Mouse (Mus musculus): ENCODE data around the gene Cdrt4. TPM values are rescaled to one million over a fixed set of nuclear protein-coding genes. Genes with fewer than 3 reads are reported as not detected.

Cdrt4 gene
- polyA plus RNA-seq, 1 experiment: not detected

DNA sequence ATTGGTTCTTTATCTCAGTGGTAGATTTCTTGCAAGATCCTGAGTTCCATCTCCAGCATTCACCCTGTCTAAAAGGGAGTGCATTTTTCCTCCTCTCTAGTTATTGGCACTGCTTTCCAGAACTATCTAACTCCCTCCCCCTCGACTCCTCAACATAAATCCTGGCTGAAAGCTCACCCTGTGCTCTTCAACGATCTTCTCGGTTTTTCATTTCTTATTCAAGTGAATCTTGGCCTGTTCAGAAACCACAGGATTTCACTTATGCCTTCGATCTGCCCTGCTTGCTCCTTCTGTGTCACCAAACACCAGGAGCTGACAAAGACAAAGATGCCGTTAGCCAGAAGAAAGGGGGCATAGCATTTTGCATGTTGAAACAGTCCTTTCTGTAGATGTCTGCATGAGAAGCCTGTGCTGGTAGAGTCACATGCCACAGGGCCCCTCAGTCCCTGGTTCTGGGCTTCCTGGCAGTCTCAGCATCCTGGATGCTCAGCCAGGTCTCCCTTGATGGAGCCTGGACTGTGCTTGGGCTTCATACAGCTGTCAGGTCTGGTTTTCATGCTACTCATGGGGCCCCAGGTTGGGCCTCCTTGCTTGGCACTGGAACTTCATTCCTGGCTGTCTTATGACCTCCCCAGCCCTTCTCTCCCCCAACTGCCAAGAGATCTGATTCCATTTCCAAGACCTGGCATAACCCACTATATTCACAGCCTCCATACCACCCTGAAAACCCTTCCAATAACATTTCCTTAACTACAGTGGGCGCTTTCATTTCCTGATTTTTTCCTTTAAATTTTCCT lies 30.8 kb upstream of the Cdrt4 start:
- TF ChIP-seq GATA1 (IDR thresholded peaks at IDR 0.05; ENCODE audit: low read length): no peak
- no peak for TF ChIP-seq TAL1 (IDR thresholded peaks at IDR 0.05; ENCODE audit: low read length)
- Histone ChIP-seq H3K36me3 (ENCODE audit: control insufficient read depth) (no peaks in the 10 kb centered on the region), H3K4me3 (replicated peaks) (no peak overlapping the region), H3K4me1 (ENCODE audit: control insufficient read depth) (peaks cover 3% of the 10 kb centered on the region), H3K9me3 (ENCODE audit: control insufficient read depth, low read length) (no peaks in the 10 kb centered on the region), H3K27me3 (ENCODE audit: control insufficient read depth) (no peaks in the 10 kb centered on the region; the same call in 1 of the 2 replicates)

GRCm38 (mm10) chr11:62920743-62921050 lies 30.3 kb upstream of the Cdrt4 start:
- Histone ChIP-seq H3K27me3 (ENCODE audit: control insufficient read depth) (no peaks in the 10 kb centered on the region; the same call in 1 of the 2 replicates), H3K4me1 (ENCODE audit: control insufficient read depth) (peaks cover 3% of the 10 kb centered on the region), H3K9me3 (ENCODE audit: control insufficient read depth, low read length) (no peaks in the 10 kb centered on the region), H3K36me3 (ENCODE audit: control insufficient read depth) (no peaks in the 10 kb centered on the region), H3K4me3 (replicated peaks) (no peak overlapping the region)
- TF ChIP-seq TAL1 (IDR thresholded peaks at IDR 0.05; ENCODE audit: low read length) (no peak), GATA1 (IDR thresholded peaks at IDR 0.05; ENCODE audit: low read length) (no peak)

GRCm38 (mm10) chr11:62921052-62921977 lies 29.7 kb upstream of the Cdrt4 start:
- H3K27me3 ChIP-seq (ENCODE audit: control insufficient read depth): no peaks in the 10 kb centered on the region; the same call in 1 of the 2 replicates
- peaks cover 3% of the 10 kb centered on the region for H3K4me1 ChIP-seq (ENCODE audit: control insufficient read depth)
- H3K9me3 ChIP-seq (ENCODE audit: control insufficient read depth, low read length): no peaks in the 10 kb centered on the region
- H3K4me3 ChIP-seq (replicated peaks): no peak overlapping the region
- TF ChIP-seq GATA1 (IDR thresholded peaks at IDR 0.05; ENCODE audit: low read length): no peak
- TF ChIP-seq TAL1 (IDR thresholded peaks at IDR 0.05; ENCODE audit: low read length): no peak
- no peaks in the 10 kb centered on the region for H3K36me3 ChIP-seq (ENCODE audit: control insufficient read depth)

- no peak overlapping the region for H3K4me3 ChIP-seq (replicated peaks)
- no peak for TF ChIP-seq TAL1 (IDR thresholded peaks at IDR 0.05; ENCODE audit: low read length)
- TF ChIP-seq GATA1 (IDR thresholded peaks at IDR 0.05; ENCODE audit: low read length): no peak
- no peaks in the 10 kb centered on the region; the same call in 1 of the 2 replicates for H3K27me3 ChIP-seq (ENCODE audit: control insufficient read depth)
- H3K9me3 ChIP-seq (ENCODE audit: control insufficient read depth, low read length): no peaks in the 10 kb centered on the region
- H3K36me3 ChIP-seq (ENCODE audit: control insufficient read depth): no peaks in the 10 kb centered on the region
- H3K4me1 ChIP-seq (ENCODE audit: control insufficient read depth): peaks cover 4% of the 10 kb centered on the region
Measured at GRCm38 (mm10) chr11:62924091-62924761, 26.8 kb upstream of the Cdrt4 start.

GRCm38 (mm10) chr11:62929799-62930198 lies 21.2 kb upstream of the Cdrt4 start:
- TF ChIP-seq TAL1 (IDR thresholded peaks at IDR 0.05; ENCODE audit: low read length): peak; percentile 52
- peak; percentile 37; the same call in 1 of the 2 replicates for TF ChIP-seq GATA1 (IDR thresholded peaks at IDR 0.05; ENCODE audit: low read length)
- no peak overlapping the region for H3K4me3 ChIP-seq (replicated peaks)
- H3K4me1 ChIP-seq (ENCODE audit: control insufficient read depth): peaks cover 19% of the 10 kb centered on the region
- no peaks in the 10 kb centered on the region for H3K27me3 ChIP-seq (ENCODE audit: control insufficient read depth)
- H3K36me3 ChIP-seq (ENCODE audit: control insufficient read depth): no peaks in the 10 kb centered on the region
- H3K9me3 ChIP-seq (ENCODE audit: control insufficient read depth, low read length): no peaks in the 10 kb centered on the region

DNA sequence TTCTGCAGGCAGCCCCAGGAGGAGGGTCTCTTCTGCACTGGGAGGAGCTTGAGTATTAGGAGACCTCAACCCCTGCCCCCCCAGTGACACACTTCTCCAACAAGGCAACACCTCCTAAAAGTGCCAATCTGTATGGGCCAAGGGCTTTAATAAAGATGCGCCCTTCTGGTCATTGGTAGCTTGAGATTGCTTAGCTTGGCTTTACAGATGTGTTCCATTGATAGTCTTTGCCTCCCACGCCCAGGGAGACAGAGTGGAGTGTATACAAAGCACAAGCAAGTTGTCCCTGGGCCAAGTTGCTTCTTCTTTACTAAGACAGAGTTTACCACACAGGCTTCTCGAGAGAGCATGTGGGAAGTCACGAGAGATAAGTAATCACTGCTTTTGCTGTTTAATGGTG lies 20.4 kb upstream of the Cdrt4 start:
- H3K27me3 ChIP-seq (ENCODE audit: control insufficient read depth): no peaks in the 10 kb centered on the region
- no peaks in the 10 kb centered on the region for H3K36me3 ChIP-seq (ENCODE audit: control insufficient read depth)
- TF ChIP-seq GATA1 (IDR thresholded peaks at IDR 0.05; ENCODE audit: low read length): no peak
- TF ChIP-seq TAL1 (IDR thresholded peaks at IDR 0.05; ENCODE audit: low read length): no peak
- H3K4me3 ChIP-seq (replicated peaks): no peak overlapping the region
- peaks cover 19% of the 10 kb centered on the region for H3K4me1 ChIP-seq (ENCODE audit: control insufficient read depth)
- H3K9me3 ChIP-seq (ENCODE audit: control insufficient read depth, low read length): no peaks in the 10 kb centered on the region

DNA sequence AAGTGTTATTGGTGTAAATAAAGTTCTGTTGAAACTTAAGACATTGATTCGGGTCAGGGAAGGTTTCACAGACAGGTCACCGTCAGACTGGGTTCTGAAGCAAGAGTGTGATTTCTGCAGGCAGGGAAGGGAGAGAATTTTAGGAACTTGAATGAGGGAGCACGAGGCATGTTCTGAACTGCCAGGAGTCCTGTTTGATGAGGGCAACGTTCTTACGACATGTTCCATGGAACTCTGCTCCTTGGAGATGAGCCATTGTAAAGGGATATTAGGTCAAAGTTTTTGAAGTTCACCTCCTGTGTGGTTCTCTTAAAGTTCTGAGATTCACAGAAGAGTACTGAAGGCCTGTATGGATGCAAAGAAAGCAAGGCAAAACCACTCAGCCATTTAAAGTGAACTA lies 19.9 kb upstream of the Cdrt4 start:
- Histone ChIP-seq H3K36me3 (ENCODE audit: control insufficient read depth) (no peaks in the 10 kb centered on the region), H3K4me1 (ENCODE audit: control insufficient read depth) (peaks cover 19% of the 10 kb centered on the region), H3K4me3 (replicated peaks) (no peak overlapping the region), H3K27me3 (ENCODE audit: control insufficient read depth) (no peaks in the 10 kb centered on the region), H3K9me3 (ENCODE audit: control insufficient read depth, low read length) (no peaks in the 10 kb centered on the region)
- TF ChIP-seq GATA1 (IDR thresholded peaks at IDR 0.05; ENCODE audit: low read length) (no peak), TAL1 (IDR thresholded peaks at IDR 0.05; ENCODE audit: low read length) (no peak)

DNA sequence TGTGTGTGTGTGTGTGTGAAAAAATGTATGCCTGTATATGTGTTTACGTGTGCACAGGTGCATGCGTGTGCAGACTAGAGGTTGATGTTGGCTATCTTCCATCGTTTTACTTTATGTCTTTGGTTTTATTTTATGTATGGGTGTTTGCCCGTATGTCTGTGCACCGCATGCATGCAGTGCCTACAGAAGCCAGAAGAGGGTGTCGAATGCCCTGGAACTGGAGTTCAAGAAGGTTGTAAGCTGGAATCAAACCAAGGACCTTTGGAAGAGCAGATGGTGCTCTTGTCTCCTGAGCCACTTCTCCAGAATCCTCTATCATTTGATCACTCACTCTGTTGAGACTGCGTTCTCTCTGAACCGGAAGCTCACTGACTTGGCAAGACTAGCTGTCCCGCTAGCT lies 17.9 kb upstream of the Cdrt4 start:
- Histone ChIP-seq H3K36me3 (ENCODE audit: control insufficient read depth) (no peaks in the 10 kb centered on the region), H3K27me3 (ENCODE audit: control insufficient read depth) (no peaks in the 10 kb centered on the region), H3K9me3 (ENCODE audit: control insufficient read depth, low read length) (no peaks in the 10 kb centered on the region), H3K4me3 (replicated peaks) (no peak overlapping the region), H3K4me1 (ENCODE audit: control insufficient read depth) (peaks cover 19% of the 10 kb centered on the region)
- TF ChIP-seq GATA1 (IDR thresholded peaks at IDR 0.05; ENCODE audit: low read length) (no peak), TAL1 (IDR thresholded peaks at IDR 0.05; ENCODE audit: low read length) (no peak)
